Mouse (Mus musculus): ENCODE results near the gene Pogk.

The Pogk gene

GRCm38 (mm10) chr1:166379013-166379629 is 30.5 kb downstream of the Pogk start, which contains the start of gene Tada1:
TSS of gene Tada1 (plus strand) at chr1:166379097.
- DNase-seq = peak; percentile 93

- no peak for DNase-seq
These were observed 31.1 kb downstream of the Pogk start for GRCm38 (mm10) chr1:166378431-166379012.

- no peak for DNase-seq
These were observed 32.5 kb downstream of the Pogk start for GRCm38 (mm10) chr1:166377171-166377570.

- DNase-seq = no peak
These were observed 46.5 kb downstream of the Pogk start for GRCm38 (mm10) chr1:166363122-166363521.

- no peak for DNase-seq
These were observed 47.0 kb downstream of the Pogk start for GRCm38 (mm10) chr1:166362659-166363058.

GRCm38 (mm10) chr1:166361842-166362241 is 47.8 kb downstream of the Pogk start:
- DNase-seq = no peak

GRCm38 (mm10) chr1:166360896-166361295 is 48.8 kb downstream of the Pogk start:
- no peak for DNase-seq

GRCm38 (mm10) chr1:166360157-166360855 is 49.4 kb downstream of the Pogk start:
- peak; percentile 91 for DNase-seq

GRCm38 (mm10) chr1:166349751-166350150 is 59.9 kb downstream of the Pogk start:
- no peak for DNase-seq

- no peak for DNase-seq
These were observed 60.3 kb downstream of the Pogk start for GRCm38 (mm10) chr1:166349341-166349740.

- no peak for DNase-seq
These were observed 62.8 kb downstream of the Pogk start for GRCm38 (mm10) chr1:166346906-166347305.

GRCm38 (mm10) chr1:166345602-166346001 is 64.1 kb downstream of the Pogk start:
- DNase-seq = no peak

- no peak for DNase-seq
These were observed 65.2 kb downstream of the Pogk start for GRCm38 (mm10) chr1:166344300-166345077.

GRCm38 (mm10) chr1:166343586-166343985 is 66.1 kb downstream of the Pogk start:
- no peak for DNase-seq

GRCm38 (mm10) chr1:166342539-166342938 is 67.1 kb downstream of the Pogk start:
- no peak for DNase-seq

- DNase-seq = no peak
These were observed 67.6 kb downstream of the Pogk start for GRCm38 (mm10) chr1:166342060-166342459.

- peak; percentile 14 for DNase-seq
These were observed 70.6 kb downstream of the Pogk start for GRCm38 (mm10) chr1:166339110-166339509.
